Mouse (Mus musculus): ENCODE data around the gene Adamts18.

GRCm38 (mm10) chr8:113765121-113765520 is 83.4 kb downstream of the Adamts18 start:
- TF ChIP-seq CTCF (IDR thresholded peaks at IDR 0.05; ENCODE audit: low read depth): no peak
- no peak for TF ChIP-seq EP300 (IDR thresholded peaks at IDR 0.05; ENCODE audit: low read depth)

All from heart, postnatal 0 days (tissue).